Mouse (Mus musculus): Measurements from ENCODE around the gene Abhd11. TPM values are rescaled to one million over a fixed set of nuclear protein-coding genes. Genes with fewer than 3 reads are reported as not detected.
"Not testable (repeated sequence)": the region's sequence is repeated elsewhere in the genome, so short reads cannot be mapped to it uniquely, and the experiment has no call there.

Gene Abhd11
- polyA plus RNA-seq, 1 experiment from 2014 or later: 26.6 TPM

DNA sequence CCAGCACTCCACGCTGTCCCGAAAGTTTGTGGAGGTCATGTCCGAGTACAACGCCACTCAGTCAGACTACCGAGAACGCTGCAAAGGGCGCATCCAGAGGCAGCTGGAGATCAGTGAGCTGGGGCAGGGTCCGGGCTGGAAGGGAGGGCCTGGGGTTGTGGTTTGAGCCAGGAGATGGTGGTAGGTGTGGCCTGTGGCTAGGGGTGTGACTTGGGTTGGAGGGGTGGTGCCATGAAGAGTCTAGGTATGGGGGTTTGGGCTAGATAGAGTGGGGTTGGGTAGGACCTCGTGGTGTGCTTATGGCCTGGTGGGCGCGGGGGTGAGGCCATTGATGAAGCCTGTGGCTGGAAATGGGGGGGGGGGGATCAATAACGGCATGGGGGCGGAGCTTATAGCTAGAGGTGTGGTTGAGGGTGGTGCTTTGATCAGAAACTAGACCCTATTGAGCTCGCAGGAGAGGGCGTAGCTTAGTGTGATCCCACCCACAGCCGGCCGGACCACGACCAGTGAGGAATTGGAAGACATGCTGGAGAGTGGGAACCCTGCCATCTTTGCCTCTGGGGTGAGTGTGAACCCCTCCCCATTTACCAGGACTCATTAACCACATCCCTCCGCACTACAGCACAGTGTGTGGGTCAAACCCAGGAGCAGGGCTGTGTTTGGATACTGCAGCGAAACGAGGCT, 33.3 kb downstream of the Abhd11 start:
- no peak overlapping the region for H3K9ac ChIP-seq

DNA sequence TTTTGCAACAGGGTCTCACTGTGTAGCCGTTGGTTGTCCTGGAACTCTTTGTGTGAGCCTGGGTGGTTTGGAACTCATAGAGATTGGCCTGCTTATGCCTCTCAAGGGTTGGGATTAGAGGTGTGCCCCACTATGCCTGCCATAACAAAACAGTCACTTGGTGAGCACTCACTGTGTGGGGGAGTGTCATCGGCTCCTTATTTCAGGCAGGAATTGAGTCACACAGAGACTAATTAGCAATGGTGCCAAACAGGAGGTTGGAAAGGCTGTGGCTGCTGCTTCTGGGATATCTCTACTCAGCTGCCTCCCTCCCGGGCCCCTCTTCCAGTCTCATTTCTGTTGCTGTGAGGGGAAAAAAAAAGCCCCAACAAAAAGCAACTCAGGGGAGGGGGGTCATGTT, 35.6 kb downstream of the Abhd11 start:
- Histone ChIP-seq H3K9me3 (replicated peaks) (no peaks in the 10 kb centered on the region), H3K27me3 (no peaks in the 10 kb centered on the region), H3K4me1 (replicated peaks) (peaks cover 26% of the 10 kb centered on the region), H3K36me3 (replicated peaks) (0 out of 2 replicates have a peak, but pooled peaks cover 3% of the 10 kb centered on the region), H3K27ac (replicated peaks) (no peak overlapping the region), H3K4me2 (no peak overlapping the region), H3K4me3 (replicated peaks) (no peak overlapping the region), H3K9ac (no peak overlapping the region)
- no peak for ATAC-seq (ENCODE audit: insufficient read depth)
- 69% methylated on average over 3 of the region's 3 CpGs for WGBS (ENCODE audit: insufficient replicate concordance)

More for the DNA sequence above, 33.3 kb downstream of the Abhd11 start:
- no peaks in the 10 kb centered on the region for H3K9me3 ChIP-seq (replicated peaks)
- WGBS (ENCODE audit: insufficient replicate concordance): 43% methylated on average over 21 of the region's 21 CpGs
- ATAC-seq (ENCODE audit: insufficient read depth): peak; percentile 61
- H3K4me1 ChIP-seq (replicated peaks): peaks cover 31% of the 10 kb centered on the region
- H3K4me3 ChIP-seq (replicated peaks): peak overlapping the region; percentile 28
- peak overlapping the region; percentile 51 for H3K4me2 ChIP-seq
- H3K36me3 ChIP-seq (replicated peaks): 0 out of 2 replicates have a peak, but pooled peaks cover 3% of the 10 kb centered on the region
- H3K27me3 ChIP-seq: no peaks in the 10 kb centered on the region
- H3K27ac ChIP-seq (replicated peaks): no peak overlapping the region

DNA sequence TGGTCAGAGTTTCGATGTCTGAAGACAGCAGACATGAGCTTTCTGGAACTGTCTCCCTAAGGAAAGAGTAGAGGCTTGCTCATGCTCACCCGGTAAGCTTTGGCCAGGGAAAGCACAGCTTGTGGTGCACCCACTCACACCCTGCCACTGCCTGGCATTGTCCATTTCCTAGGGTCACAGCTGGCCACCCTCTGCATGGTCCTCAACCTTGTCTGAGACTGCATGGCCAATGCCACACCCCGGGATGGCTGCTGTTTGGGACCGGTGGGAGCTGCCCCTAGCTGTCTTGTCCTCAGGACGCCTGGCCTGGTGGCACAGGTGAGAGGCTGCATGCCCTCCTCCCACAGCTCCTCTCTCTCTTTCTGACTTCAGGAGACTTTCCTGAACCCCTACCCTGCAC, 39.6 kb downstream of the Abhd11 start:
- H3K27me3 ChIP-seq: no peaks in the 10 kb centered on the region
- H3K9ac ChIP-seq: no peak overlapping the region
- H3K36me3 ChIP-seq (replicated peaks): 0 out of 2 replicates have a peak, but pooled peaks cover 3% of the 10 kb centered on the region
- WGBS (ENCODE audit: insufficient replicate concordance): 69% methylated on average over 5 of the region's 5 CpGs
- no peaks in the 10 kb centered on the region for H3K4me1 ChIP-seq (replicated peaks)
- no peak overlapping the region for H3K4me2 ChIP-seq
- no peak overlapping the region for H3K27ac ChIP-seq (replicated peaks)
- no peak for ATAC-seq (ENCODE audit: insufficient read depth)
- H3K9me3 ChIP-seq (replicated peaks): no peaks in the 10 kb centered on the region
- H3K4me3 ChIP-seq (replicated peaks): no peak overlapping the region

DNA sequence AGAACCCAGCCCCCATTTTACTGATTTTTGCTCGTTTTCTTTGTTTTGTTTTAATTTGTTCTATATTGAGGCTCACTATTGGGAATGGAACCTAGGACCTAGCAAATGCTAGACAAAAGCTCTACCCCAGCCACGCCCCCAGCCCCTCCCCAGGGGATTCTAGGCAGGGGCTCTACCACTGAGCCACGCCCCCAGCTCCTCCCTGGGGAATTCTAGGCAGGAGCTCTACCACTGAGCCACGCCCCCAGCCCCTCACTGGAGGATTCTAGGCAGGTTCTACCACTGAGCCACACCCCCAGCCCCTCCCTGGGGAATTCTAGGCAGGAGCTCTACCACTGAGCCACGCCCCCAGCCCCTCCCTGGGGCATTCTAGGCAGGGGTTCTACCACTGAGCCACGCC, 40.3 kb downstream of the Abhd11 start:
- not testable (repeated sequence) for ATAC-seq (ENCODE audit: insufficient read depth); H3K27me3 ChIP-seq; H3K4me3 ChIP-seq (replicated peaks); H3K27ac ChIP-seq (replicated peaks); H3K4me2 ChIP-seq; H3K4me1 ChIP-seq (replicated peaks); H3K9ac ChIP-seq; H3K9me3 ChIP-seq (replicated peaks); H3K36me3 ChIP-seq (replicated peaks)
- WGBS (ENCODE audit: insufficient replicate concordance): 69% methylated on average over 6 of the region's 6 CpGs

DNA sequence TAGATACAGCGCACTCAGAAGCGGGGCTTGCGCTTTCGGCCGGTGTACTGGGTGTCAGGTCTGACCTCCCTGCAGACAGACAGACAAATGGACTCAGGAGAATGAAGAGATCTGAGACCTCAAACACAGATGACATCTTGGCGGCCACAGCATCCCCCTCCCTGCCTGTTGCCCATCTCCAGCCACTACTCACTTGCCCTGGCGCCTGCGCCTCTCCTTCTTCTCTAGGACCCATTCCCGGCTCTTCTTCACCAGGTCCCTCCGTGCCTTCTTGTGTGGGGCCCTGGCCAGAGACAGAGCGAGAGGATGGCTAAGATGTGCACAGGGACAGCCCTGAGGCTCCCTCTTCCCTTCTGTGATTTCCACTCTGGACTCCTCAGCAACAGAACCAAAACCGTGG, 44.4 kb downstream of the Abhd11 start:
- 80% methylated on average over 12 of the region's 12 CpGs for WGBS (ENCODE audit: insufficient replicate concordance)
- Histone ChIP-seq H3K36me3 (replicated peaks) (peaks cover 28% of the 10 kb centered on the region), H3K27me3 (no peaks in the 10 kb centered on the region), H3K4me1 (replicated peaks) (no peaks in the 10 kb centered on the region), H3K27ac (replicated peaks) (no peak overlapping the region), H3K4me2 (no peak overlapping the region), H3K4me3 (replicated peaks) (no peak overlapping the region), H3K9me3 (replicated peaks) (no peaks in the 10 kb centered on the region), H3K9ac (no peak overlapping the region)
- ATAC-seq (ENCODE audit: insufficient read depth): no peak

Other genes starting within 250 kb of the Abhd11 start
- 0.13 TPM in 1 of 2 replicates, not detected in the other for gene Tmem270, start 102.4 kb upstream of the Abhd11 start, polyA plus RNA-seq (2015; fragmentation: Nextera tagmentation; extraction: Ambion mirVana)
- gene Cldn13, start 93.6 kb upstream of the Abhd11 start, polyA plus RNA-seq (2015; fragmentation: Nextera tagmentation; extraction: Ambion mirVana): 278 and 316 TPM in 2 replicates
- gene Mettl27, start 76.8 kb upstream of the Abhd11 start, polyA plus RNA-seq (2015; fragmentation: Nextera tagmentation; extraction: Ambion mirVana): 17.2 and 21.3 TPM in 2 replicates
- 0.18 and 0.38 TPM in 2 replicates for gene Cldn4, start 62.2 kb upstream of the Abhd11 start, polyA plus RNA-seq (2015; fragmentation: Nextera tagmentation; extraction: Ambion mirVana)
- gene Cldn3, start 22.9 kb upstream of the Abhd11 start, polyA plus RNA-seq (2015; fragmentation: Nextera tagmentation; extraction: Ambion mirVana): 1.2 and 2.1 TPM in 2 replicates
- gene Stx1a, start 14.3 kb downstream of the Abhd11 start, polyA plus RNA-seq (2015; fragmentation: Nextera tagmentation; extraction: Ambion mirVana): 1.1 and 1.3 TPM in 2 replicates
- gene Dnajc30, start 55.0 kb downstream of the Abhd11 start, polyA plus RNA-seq (2015; fragmentation: Nextera tagmentation; extraction: Ambion mirVana): 14.3 and 14.9 TPM in 2 replicates
- 52.7 and 56.4 TPM in 2 replicates for gene Bud23, start 55.8 kb downstream of the Abhd11 start, polyA plus RNA-seq (2015; fragmentation: Nextera tagmentation; extraction: Ambion mirVana)
- 0.13 and 0.30 TPM in 2 replicates for gene Vps37d, start 69.1 kb downstream of the Abhd11 start, polyA plus RNA-seq (2015; fragmentation: Nextera tagmentation; extraction: Ambion mirVana)
- 9.6 and 11.9 TPM in 2 replicates for gene Mlxipl, start 80.7 kb downstream of the Abhd11 start, polyA plus RNA-seq (2015; fragmentation: Nextera tagmentation; extraction: Ambion mirVana)
- 11.7 and 12.2 TPM in 2 replicates for gene Tbl2, start 140.5 kb downstream of the Abhd11 start, polyA plus RNA-seq (2015; fragmentation: Nextera tagmentation; extraction: Ambion mirVana)
- gene Bcl7b, start 159.1 kb downstream of the Abhd11 start, polyA plus RNA-seq (2015; fragmentation: Nextera tagmentation; extraction: Ambion mirVana): 26.2 and 27.7 TPM in 2 replicates
- gene Baz1b, start 178.1 kb downstream of the Abhd11 start, polyA plus RNA-seq (2015; fragmentation: Nextera tagmentation; extraction: Ambion mirVana): 18.2 and 20.1 TPM in 2 replicates
- 0.38 and 0.55 TPM in 2 replicates for gene Fzd9, start 242.1 kb downstream of the Abhd11 start, polyA plus RNA-seq (2015; fragmentation: Nextera tagmentation; extraction: Ambion mirVana)